Mouse (Mus musculus) heart, embryonic 14.5 days (tissue): ENCODE data around the gene Fut2. TPM values are rescaled to one million over a fixed set of nuclear protein-coding genes. Genes with fewer than 3 reads are reported as not detected.

Source experiments
- ATAC-seq: fragments of 200-750 bp; cut with Nextera tagmentation; 2 replicates; pipeline ENCODE4 v1.8.0; 2017; ENCODE audit warnings: low read depth, moderate TSS enrichment; ENCODE audit not compliant: insufficient number of reproducible peaks, insufficient read depth, low FRiP score
- H3K27ac ChIP-seq, 2 experiments: fragments of 200-500 bp in 1 of 2; fragments of 300-500 bp in 1 of 2; sonication (generic) in 1 of 2; replicated peaks in 1 of 2; 2 replicates each; pipeline ENCODE4 v1.5.1; 2012 to 2014; ENCODE audit warnings: low read depth in 2 of 2, low read length in 2 of 2, control low read depth in 1 of 2, mild to moderate bottlenecking in 1 of 2, mixed read lengths in 1 of 2; ENCODE audit not compliant: control insufficient read depth in 1 of 2, insufficient read depth in 1 of 2
- H3K27me3 ChIP-seq: fragments of 300-500 bp; sonication (generic); 2 replicates; pipeline ENCODE4 v1.6.1; 2014; ENCODE audit warnings: mild to moderate bottlenecking, low read length, control low read depth; ENCODE audit not compliant: control insufficient read depth, insufficient read depth
- H3K36me3 ChIP-seq: fragments of 300-500 bp; sonication (generic); 2 replicates; pipeline ENCODE4 v1.6.1; 2014; ENCODE audit warnings: mild to moderate bottlenecking, control low read depth, low read length, mixed read lengths; ENCODE audit not compliant: control insufficient read depth, insufficient read depth
- H3K4me1 ChIP-seq, 2 experiments: fragments of 200-500 bp in 1 of 2; fragments of 300-500 bp in 1 of 2; sonication (generic) in 1 of 2; 2 replicates each; pipeline ENCODE4 v1.6.1; 2012 to 2014; ENCODE audit warnings: low read length in 2 of 2, control low read depth in 1 of 2, mixed read lengths in 1 of 2; ENCODE audit not compliant: control insufficient read depth in 2 of 2, insufficient read depth in 2 of 2
- H3K4me2 ChIP-seq: fragments of 300-500 bp; sonication (generic); 2 replicates; pipeline ENCODE4 v1.6.1; 2014; ENCODE audit warnings: mild to moderate bottlenecking, low read length
- H3K4me3 ChIP-seq, 2 experiments: fragments of 200-500 bp in 1 of 2; fragments of 300-500 bp in 1 of 2; sonication (generic) in 1 of 2; 2 replicates each; pipeline ENCODE4 v1.5.1; 2012 to 2014; ENCODE audit warnings: low read length in 2 of 2, mild to moderate bottlenecking in 2 of 2, control low read depth in 1 of 2, low read depth in 1 of 2, moderate library complexity in 1 of 2; ENCODE audit not compliant: control insufficient read depth in 1 of 2, insufficient read depth in 1 of 2
- H3K9ac ChIP-seq: fragments of 300-500 bp; sonication (generic); 2 replicates; pipeline ENCODE4 v1.6.1; 2014; ENCODE audit warnings: mild to moderate bottlenecking, low read length
- H3K9me3 ChIP-seq: fragments of 300-500 bp; sonication (generic); 2 replicates; pipeline ENCODE4 v1.6.1; 2016; ENCODE audit warnings: low read length, control low read depth; ENCODE audit not compliant: control insufficient read depth
- WGBS: fragments of 180-500 bp; shearing (Covaris S2); extraction: QIAGEN DNeasy Blood & Tissue Kit; methylation state at CpG from one replicate; pipeline ENCODE4 v1.1.7; 2014; 5-methylcytosine and 5-hydroxymethylcytosine counted together
- polyA plus RNA-seq: library from polyadenylated mRNA; unstranded; fragments of >200 nt; fragmentation: Nextera tagmentation; extraction: Ambion mirVana; gene quantifications from 2 replicates; pipeline ENCODE4 v1.2.1, GENCODE M21; 2014

Fut2 gene
- polyA plus RNA-seq, 1 experiment from 2014 or later = 2.4 TPM

GRCm38 (mm10) chr7:45689800-45690199 is 23.6 kb upstream of the Fut2 start:
- WGBS = 10% methylated on average over 11 of the region's 11 CpGs
- Histone ChIP-seq H3K4me3 (no peak overlapping the region), H3K4me2 (peak overlapping the region; percentile 17), H3K27me3 (no peaks in the 10 kb centered on the region), H3K9me3 (no peaks in the 10 kb centered on the region), H3K4me1 (peaks cover 16 to 20% of the 10 kb centered on the region in 2 experiments), H3K27ac (peak overlapping the region; percentile 50 to 57), H3K9ac (peak overlapping the region; percentile 21; the same call in 1 of the 2 replicates), H3K36me3 (no peaks in the 10 kb centered on the region)
- no peak for ATAC-seq

- Histone ChIP-seq H3K27ac (0 out of 4 replicates have a peak overlapping the region, but pooled peaks of 1 of the 2 experiments have one; percentile 57), H3K36me3 (no peaks in the 10 kb centered on the region), H3K4me1 (peaks cover 16 to 20% of the 10 kb centered on the region in 2 experiments), H3K4me2 (no peak overlapping the region), H3K9me3 (no peaks in the 10 kb centered on the region), H3K4me3 (no peak overlapping the region), H3K9ac (peak overlapping the region; percentile 3; the same call in 1 of the 2 replicates), H3K27me3 (no peaks in the 10 kb centered on the region)
- ATAC-seq = no peak
- WGBS = 61% methylated on average over 6 of the region's 6 CpGs
These were observed 22.9 kb upstream of the Fut2 start for GRCm38 (mm10) chr7:45689099-45689498.

- H3K27ac ChIP-seq = no peak overlapping the region
- no peaks in the 10 kb centered on the region for H3K9me3 ChIP-seq
- H3K4me3 ChIP-seq = no peak overlapping the region
- no peak overlapping the region for H3K4me2 ChIP-seq
- H3K27me3 ChIP-seq = no peaks in the 10 kb centered on the region
- H3K36me3 ChIP-seq = no peaks in the 10 kb centered on the region
- peaks cover 19 to 20% of the 10 kb centered on the region in 2 experiments for H3K4me1 ChIP-seq
- WGBS = 71% methylated on average over 3 of the region's 3 CpGs
- no peak for ATAC-seq
- H3K9ac ChIP-seq = no peak overlapping the region
These were observed 20.6 kb upstream of the Fut2 start for GRCm38 (mm10) chr7:45686841-45687240.

- WGBS = 67% methylated on average over 10 of the region's 10 CpGs
- H3K9ac ChIP-seq = no peak overlapping the region
- H3K27me3 ChIP-seq = no peaks in the 10 kb centered on the region
- H3K4me2 ChIP-seq = no peak overlapping the region
- H3K4me3 ChIP-seq = no peak overlapping the region
- no peak for ATAC-seq
- H3K27ac ChIP-seq = no peak overlapping the region
- no peaks in the 10 kb centered on the region for H3K36me3 ChIP-seq
- peaks cover 19 to 28% of the 10 kb centered on the region in 2 experiments for H3K4me1 ChIP-seq
- H3K9me3 ChIP-seq = no peaks in the 10 kb centered on the region
These were observed 19.6 kb upstream of the Fut2 start for GRCm38 (mm10) chr7:45685811-45686210.

- Histone ChIP-seq H3K9ac (no peak within 1 kb of the TSS), H3K36me3 (no peaks in the 10 kb centered on the region), H3K27ac (no peak within 1 kb of the TSS), H3K9me3 (no peaks in the 10 kb centered on the region), H3K4me2 (no peak within 1 kb of the TSS), H3K4me1 (peaks cover 5 to 15% of the 10 kb centered on the region in 2 experiments), H3K4me3 (no peak within 1 kb of the TSS), H3K27me3 (no peaks in the 10 kb centered on the region)
- ATAC-seq = no peak
- WGBS = 73% methylated on average over 7 of the region's 7 CpGs
These were observed 17.3 kb upstream of the Fut2 start, which contains the start of gene Ntn5 for GRCm38 (mm10) chr7:45683396-45684050. Ntn5 (plus strand) TSS chr7:45684022.

- no peak overlapping the region; a peak in 1 of 4 replicates for H3K27ac ChIP-seq
- no peak overlapping the region for H3K9ac ChIP-seq
- 0 out of 2 replicates have a peak overlapping the region, but pooled peaks have one; percentile 19 for H3K4me2 ChIP-seq
- no peaks in the 10 kb centered on the region for H3K36me3 ChIP-seq
- no peaks in the 10 kb centered on the region for H3K27me3 ChIP-seq
- 29% methylated on average over 14 of the region's 14 CpGs for WGBS
- H3K4me1 ChIP-seq = peaks cover 5 to 15% of the 10 kb centered on the region in 2 experiments
- H3K9me3 ChIP-seq = no peaks in the 10 kb centered on the region
- peak; percentile 15; the same call in 1 of the 2 replicates for ATAC-seq
- no peak overlapping the region for H3K4me3 ChIP-seq
These were observed 16.2 kb upstream of the Fut2 start for GRCm38 (mm10) chr7:45682144-45683126.

- H3K9me3 ChIP-seq = no peaks in the 10 kb centered on the region
- ATAC-seq = no peak
- no peak overlapping the region for H3K4me2 ChIP-seq
- H3K4me3 ChIP-seq = no peak overlapping the region
- 62% methylated on average over 8 of the region's 8 CpGs for WGBS
- H3K4me1 ChIP-seq = peaks cover 5 to 15% of the 10 kb centered on the region in 2 experiments
- no peaks in the 10 kb centered on the region for H3K27me3 ChIP-seq
- H3K36me3 ChIP-seq = no peaks in the 10 kb centered on the region
- peak overlapping the region; percentile 24 to 70; a peak in 3 of 4 replicates for H3K27ac ChIP-seq
- H3K9ac ChIP-seq = no peak overlapping the region
These were observed 15.0 kb upstream of the Fut2 start for GRCm38 (mm10) chr7:45681046-45681736.
